Mouse (Mus musculus): Measurements from ENCODE around the gene Cwh43. TPM values are rescaled to one million over a fixed set of nuclear protein-coding genes. Genes with fewer than 3 reads are reported as not detected.
A peak's percentile ranks its signal among the peaks of the same experiment; 100 is the strongest.

Cwh43 gene
- total RNA-seq, 2 experiments from 2014 or later = 1.6 to 1.9 TPM

- intact Hi-C loops (cut with DNase I) = no loop called here
- TF ChIP-seq CTCF (IDR thresholded peaks at IDR 0.05) = no peak
- Histone ChIP-seq H3K4me3 (no peak overlapping the region), H3K27ac (no peak overlapping the region)
- DNase-seq (ENCODE audit: extremely low spot score in 1 of 2, low spot score in 2 of 2) = no peak
Measured at GRCm38 (mm10) chr5:73401341-73401740, 4.5 kb upstream of the Cwh43 start.

GRCm38 (mm10) chr5:73402911-73403310 is 3.0 kb upstream of the Cwh43 start:
- no peak for DNase-seq (ENCODE audit: extremely low spot score in 1 of 2, low spot score in 2 of 2)
- Histone ChIP-seq H3K4me3 (no peak overlapping the region), H3K27ac (no peak overlapping the region)
- TF ChIP-seq CTCF (IDR thresholded peaks at IDR 0.05) = no peak
- intact Hi-C loops (cut with DNase I) = no loop called here

GRCm38 (mm10) chr5:73403311-73404068 is 2.4 kb upstream of the Cwh43 start:
- no peak overlapping the region for H3K27ac ChIP-seq
- intact Hi-C loops (cut with DNase I) = no loop called here
- no peak for TF ChIP-seq CTCF (IDR thresholded peaks at IDR 0.05)
- DNase-seq (ENCODE audit: extremely low spot score in 1 of 2, low spot score in 2 of 2) = no peak
- H3K4me3 ChIP-seq = no peak overlapping the region

GRCm38 (mm10) chr5:73404790-73405189 is 1.1 kb upstream of the Cwh43 start:
- intact Hi-C loops (cut with DNase I) = no loop called here
- TF ChIP-seq CTCF (IDR thresholded peaks at IDR 0.05) = peak; percentile 26
- H3K4me3 ChIP-seq = no peak overlapping the region
- no peak for DNase-seq (ENCODE audit: extremely low spot score in 1 of 2, low spot score in 2 of 2)
- no peak overlapping the region for H3K27ac ChIP-seq

DNA sequence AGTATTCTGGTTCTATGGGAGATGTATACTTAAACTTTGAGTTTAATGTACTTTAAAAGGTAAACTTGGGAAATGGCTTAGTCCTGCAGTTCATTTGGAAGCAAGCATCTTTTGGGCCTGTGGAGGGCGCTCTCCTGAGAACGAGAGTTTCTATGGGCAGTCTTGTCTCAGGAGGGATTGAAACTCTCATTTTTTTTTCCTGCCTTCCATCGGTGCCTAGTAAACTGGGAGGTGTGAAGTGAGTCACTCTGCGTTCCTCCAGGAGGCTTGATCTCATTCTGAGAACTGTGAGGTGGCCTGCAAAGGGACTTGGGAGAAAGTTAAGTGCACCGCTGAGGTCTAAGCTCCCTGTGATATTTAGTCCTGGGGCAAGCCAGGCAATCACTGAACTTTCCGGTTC is 986 bp downstream of the Cwh43 start:
- intact Hi-C loops (cut with DNase I) = no loop called here
- peak; percentile 47 for TF ChIP-seq CTCF (IDR thresholded peaks at IDR 0.05)
- Histone ChIP-seq H3K4me3 (peak overlapping the region; percentile 50), H3K27ac (no peak overlapping the region)
- peak in 1 of 2 experiments; percentile 41 for DNase-seq (ENCODE audit: extremely low spot score in 1 of 2, low spot score in 2 of 2)

GRCm38 (mm10) chr5:73409970-73410369 is 4.1 kb downstream of the Cwh43 start:
- DNase-seq (ENCODE audit: extremely low spot score in 1 of 2, low spot score in 2 of 2) = no peak
- TF ChIP-seq CTCF (IDR thresholded peaks at IDR 0.05) = no peak
- intact Hi-C loops (cut with DNase I) = no loop called here
- Histone ChIP-seq H3K27ac (no peak overlapping the region), H3K4me3 (no peak overlapping the region)

DNA sequence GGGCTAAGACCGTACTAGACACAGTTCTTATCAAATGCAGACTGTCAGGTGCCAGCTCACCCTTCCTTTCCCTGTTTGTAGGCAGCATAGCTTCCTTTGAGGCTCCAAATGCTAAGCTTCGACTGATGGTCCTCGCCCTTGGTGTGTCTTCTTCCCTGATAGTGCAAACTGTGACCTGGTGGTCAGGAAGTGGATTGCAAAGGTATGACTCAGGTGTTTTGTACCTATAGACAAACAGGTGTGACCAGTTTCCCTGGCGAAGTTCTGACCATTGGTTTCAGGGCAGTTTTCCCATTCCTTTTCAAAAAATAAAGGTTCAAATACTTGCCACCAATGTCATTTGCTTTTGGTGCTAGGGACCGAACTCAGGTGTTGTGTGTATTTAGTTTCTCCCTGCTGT is 5.9 kb downstream of the Cwh43 start:
- DNase-seq (ENCODE audit: extremely low spot score in 1 of 2, low spot score in 2 of 2) = no peak
- no peak overlapping the region for H3K27ac ChIP-seq
- no peak overlapping the region for H3K4me3 ChIP-seq
- TF ChIP-seq CTCF (IDR thresholded peaks at IDR 0.05) = no peak
- intact Hi-C loops (cut with DNase I) = no loop called here

DNA sequence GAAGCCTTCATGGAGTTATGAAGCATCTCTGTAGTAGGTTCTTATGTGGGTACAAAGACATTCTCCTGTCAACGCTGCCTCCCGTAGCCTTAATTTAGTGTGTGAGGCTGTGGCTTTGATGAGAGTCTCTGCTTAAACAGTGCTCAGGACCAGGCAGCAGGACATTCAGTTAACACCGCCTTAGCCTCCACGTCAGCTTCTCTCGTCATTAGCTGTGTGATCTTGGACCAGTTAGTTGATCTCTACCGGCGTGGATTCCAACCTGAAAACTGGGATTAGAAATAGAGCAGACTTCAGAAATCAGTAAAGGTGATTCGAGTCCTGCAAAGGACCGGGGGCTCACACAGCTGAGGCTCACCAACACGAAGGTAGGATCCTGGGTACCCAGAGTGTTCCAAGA is 8.3 kb downstream of the Cwh43 start:
- Histone ChIP-seq H3K4me3 (no peak overlapping the region), H3K27ac (no peak overlapping the region)
- DNase-seq (ENCODE audit: extremely low spot score in 1 of 2, low spot score in 2 of 2) = no peak
- TF ChIP-seq CTCF (IDR thresholded peaks at IDR 0.05) = no peak
- intact Hi-C loops (cut with DNase I) = no loop called here

- H3K27ac ChIP-seq = no peak overlapping the region
- no peak overlapping the region for H3K4me3 ChIP-seq
- no peak for DNase-seq (ENCODE audit: extremely low spot score in 1 of 2, low spot score in 2 of 2)
- TF ChIP-seq CTCF (IDR thresholded peaks at IDR 0.05) = no peak
- intact Hi-C loops (cut with DNase I) = no loop called here
Measured at GRCm38 (mm10) chr5:73419045-73419695, 13.3 kb downstream of the Cwh43 start.

DNA sequence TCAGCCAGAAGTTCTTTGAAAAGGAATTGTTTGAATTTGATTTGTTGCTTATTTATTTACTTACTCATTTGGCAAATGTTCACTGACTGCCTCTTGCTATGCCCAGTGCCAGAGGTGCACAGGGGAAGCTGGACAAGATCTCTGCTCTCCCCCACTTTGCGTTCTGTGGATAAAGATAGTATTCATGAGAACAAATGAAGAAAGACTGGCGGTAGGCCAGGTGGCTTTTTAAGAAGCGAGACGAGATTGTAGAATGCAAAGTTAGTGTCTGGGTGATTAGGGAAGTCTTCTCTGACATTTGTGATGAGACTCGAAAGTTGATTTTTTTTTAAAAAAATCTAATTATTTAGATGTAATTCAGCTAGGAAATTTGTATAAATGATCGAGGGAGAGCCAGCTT is 20.9 kb downstream of the Cwh43 start:
- no peak for DNase-seq (ENCODE audit: extremely low spot score in 1 of 2, low spot score in 2 of 2)
- Histone ChIP-seq H3K4me3 (no peak overlapping the region), H3K27ac (no peak overlapping the region)
- TF ChIP-seq CTCF (IDR thresholded peaks at IDR 0.05) = no peak
- intact Hi-C loops (cut with DNase I) = no loop called here

GRCm38 (mm10) chr5:73431581-73431980 is 25.7 kb downstream of the Cwh43 start:
- intact Hi-C loops (cut with DNase I) = loop anchor here (1.0 to 5.0 kb wide), 4 partner anchors 107 to 1731 kb away; no protein-coding TSS in a partner anchor
- TF ChIP-seq CTCF (IDR thresholded peaks at IDR 0.05) = peak; percentile 88
- H3K27ac ChIP-seq = no peak overlapping the region

DNA sequence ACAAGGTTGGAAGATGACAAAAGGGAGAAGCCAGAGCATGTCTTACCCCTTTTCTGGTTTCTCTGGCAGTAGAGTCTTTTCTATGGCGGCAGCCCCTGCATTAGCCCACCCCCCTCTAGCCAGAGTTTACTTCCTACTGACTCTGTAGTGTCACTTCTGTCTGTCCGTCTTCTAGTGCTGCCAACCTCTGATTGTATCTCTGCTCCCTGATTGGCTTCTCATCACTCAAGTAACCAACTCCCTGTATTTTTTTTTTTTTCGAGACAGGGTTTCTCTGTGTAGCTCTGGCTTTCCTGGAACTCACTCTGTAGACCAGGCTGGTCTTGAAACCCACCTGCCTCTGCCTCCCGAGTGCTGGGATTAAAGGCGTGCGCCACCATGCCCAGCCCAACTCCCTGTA is 26.9 kb downstream of the Cwh43 start:
- H3K4me3 ChIP-seq = no peak overlapping the region
- intact Hi-C loops (cut with DNase I) = loop anchor here (5.0 kb wide), 1 partner anchor 1729 kb away; no protein-coding TSS in a partner anchor
- no peak for TF ChIP-seq CTCF (IDR thresholded peaks at IDR 0.05)
- no peak overlapping the region for H3K27ac ChIP-seq
- DNase-seq (ENCODE audit: extremely low spot score in 1 of 2, low spot score in 2 of 2) = no peak

More at GRCm38 (mm10) chr5:73431581-73431980, 25.7 kb downstream of the Cwh43 start:
- no peak overlapping the region for H3K4me3 ChIP-seq
- peak; percentile 82 to 88 for DNase-seq (ENCODE audit: extremely low spot score in 1 of 2, low spot score in 2 of 2)
